Mouse (Mus musculus) heart, embryonic 12.5 days (tissue): ENCODE results near the gene Gstt2. TPM values are rescaled to one million over a fixed set of nuclear protein-coding genes. Genes with fewer than 3 reads are reported as not detected.

Experiments used
- ATAC-seq: fragments of 200-750 bp; cut with Nextera tagmentation; 2 replicates; pipeline ENCODE4 v1.8.0; 2017; ENCODE audit warnings: moderate TSS enrichment, moderate library complexity; ENCODE audit not compliant: insufficient number of reproducible peaks, low FRiP score
- H3K27ac ChIP-seq: fragments of 300-500 bp; sonication (generic); 2 replicates; pipeline ENCODE4 v1.5.1; 2016; ENCODE audit warnings: mild to moderate bottlenecking, moderate library complexity; ENCODE audit not compliant: poor library complexity, severe bottlenecking
- H3K27me3 ChIP-seq: fragments of 300-500 bp; sonication (generic); replicated peaks from 2 replicates; pipeline ENCODE4 v1.6.1; 2016; ENCODE audit warnings: mild to moderate bottlenecking, moderate library complexity
- H3K36me3 ChIP-seq: fragments of 300-500 bp; sonication (generic); 2 replicates; pipeline ENCODE4 v1.6.1; 2016; ENCODE audit warnings: mild to moderate bottlenecking, moderate library complexity
- H3K4me1 ChIP-seq: fragments of 300-500 bp; sonication (generic); replicated peaks from 2 replicates; pipeline ENCODE4 v1.6.1; 2016; ENCODE audit warnings: mild to moderate bottlenecking
- H3K4me2 ChIP-seq: fragments of 300-500 bp; sonication (generic); 2 replicates; pipeline ENCODE4 v1.6.1; 2016; ENCODE audit warnings: mild to moderate bottlenecking, moderate library complexity
- H3K4me3 ChIP-seq: fragments of 300-500 bp; sonication (generic); 2 replicates; pipeline ENCODE4 v1.5.1; 2016; ENCODE audit warnings: mild to moderate bottlenecking
- H3K9ac ChIP-seq: fragments of 300-500 bp; sonication (generic); 2 replicates; pipeline ENCODE4 v1.6.1; 2016; ENCODE audit warnings: mild to moderate bottlenecking, moderate library complexity
- H3K9me3 ChIP-seq: fragments of 300-500 bp; sonication (generic); replicated peaks from 2 replicates; pipeline ENCODE4 v1.6.1; 2016; ENCODE audit warnings: mild to moderate bottlenecking, moderate library complexity
- WGBS: fragments of 180-500 bp; shearing (Covaris S2); methylation state at CpG from one replicate; pipeline ENCODE4 v1.1.7; 2016; 5-methylcytosine and 5-hydroxymethylcytosine counted together
- polyA plus RNA-seq: library from polyadenylated mRNA; unstranded; fragments of >200 nt; fragmentation: Nextera tagmentation; extraction: Ambion mirVana; gene quantifications from 2 replicates; pipeline ENCODE4 v1.2.1, GENCODE M21; 2016

The Gstt2 gene
- polyA plus RNA-seq, 1 experiment from 2014 or later = 7.2 TPM

GRCm38 (mm10) chr10:75789081-75789735, 48.0 kb downstream of the Gstt2 start:
- WGBS = 66% methylated on average over 6 of the region's 6 CpGs
- H3K4me3 ChIP-seq = no peak overlapping the region
- no peak overlapping the region for H3K27ac ChIP-seq
- ATAC-seq = no peak
- H3K27me3 ChIP-seq = no peaks in the 10 kb centered on the region
- H3K9ac ChIP-seq = no peak overlapping the region
- no peak overlapping the region for H3K4me2 ChIP-seq
- H3K36me3 ChIP-seq = no peaks in the 10 kb centered on the region
- H3K9me3 ChIP-seq = no peaks in the 10 kb centered on the region
- no peaks in the 10 kb centered on the region for H3K4me1 ChIP-seq

- ATAC-seq = no peak
- no peaks in the 10 kb centered on the region for H3K9me3 ChIP-seq
- H3K36me3 ChIP-seq = no peaks in the 10 kb centered on the region
- H3K4me1 ChIP-seq = no peaks in the 10 kb centered on the region
- H3K4me2 ChIP-seq = no peak overlapping the region
- no peak overlapping the region for H3K27ac ChIP-seq
- no peak overlapping the region for H3K9ac ChIP-seq
- 88% methylated on average over 8 of the region's 8 CpGs for WGBS
- no peak overlapping the region for H3K4me3 ChIP-seq
- H3K27me3 ChIP-seq = no peaks in the 10 kb centered on the region; the same call in 1 of the 2 replicates
These were observed 48.9 kb downstream of the Gstt2 start for GRCm38 (mm10) chr10:75788277-75788676.

- H3K9me3 ChIP-seq = no peaks in the 10 kb centered on the region
These were observed 51.8 kb downstream of the Gstt2 start for GRCm38 (mm10) chr10:75785442-75785841.

More at GRCm38 (mm10) chr10:75785442-75785841, 51.8 kb downstream of the Gstt2 start:
- H3K27me3 ChIP-seq = peaks cover 5% of the 10 kb centered on the region; the same call in 1 of the 2 replicates
- H3K4me2 ChIP-seq = no peak overlapping the region
- H3K4me3 ChIP-seq = no peak overlapping the region
- peaks cover 4% of the 10 kb centered on the region for H3K4me1 ChIP-seq
- H3K9ac ChIP-seq = no peak overlapping the region
- no peak for ATAC-seq
- WGBS = 69% methylated on average over 1 of the region's 1 CpGs
- H3K27ac ChIP-seq = no peak overlapping the region
- no peaks in the 10 kb centered on the region for H3K36me3 ChIP-seq

Other genes starting within 250 kb of the Gstt2 start
- gene Ggt5, start 248.1 kb downstream of the Gstt2 start, polyA plus RNA-seq = 6.1 and 7.7 TPM in 2 replicates
- 4.5 and 5.1 TPM in 2 replicates for gene Susd2, start 193.4 kb downstream of the Gstt2 start, polyA plus RNA-seq
- gene Cabin1, start 73.1 kb downstream of the Gstt2 start, polyA plus RNA-seq = 26.0 and 26.7 TPM in 2 replicates
- 31.0 and 35.3 TPM in 2 replicates for gene Ddt, start 64.0 kb downstream of the Gstt2 start, polyA plus RNA-seq
- not detected in 2 replicates for gene Gm20441, start 56.5 kb downstream of the Gstt2 start, polyA plus RNA-seq
- gene Gstt3, start 56.0 kb downstream of the Gstt2 start, polyA plus RNA-seq = 2.7 and 3.2 TPM in 2 replicates
- 3.9 and 4.2 TPM in 2 replicates for gene Gstt1, start 38.8 kb downstream of the Gstt2 start, polyA plus RNA-seq
- not detected in 2 replicates for gene Gstt4, start 14.9 kb downstream of the Gstt2 start, polyA plus RNA-seq
- 2,266 and 2,393 TPM in 2 replicates for gene Mif, start 22.8 kb upstream of the Gstt2 start, polyA plus RNA-seq
- gene Derl3, start 56.0 kb upstream of the Gstt2 start, polyA plus RNA-seq = 2.1 and 2.2 TPM in 2 replicates
- 125 and 126 TPM in 2 replicates for gene Smarcb1, start 84.2 kb upstream of the Gstt2 start, polyA plus RNA-seq
- gene Chchd10, start 95.7 kb upstream of the Gstt2 start, polyA plus RNA-seq = 408 and 409 TPM in 2 replicates
- 25.4 and 27.1 TPM in 2 replicates for gene Mmp11, start 99.1 kb upstream of the Gstt2 start, polyA plus RNA-seq
- 0.80 and 1.1 TPM in 2 replicates for gene Gm867, start 103.2 kb upstream of the Gstt2 start, polyA plus RNA-seq
- 0.24 TPM in 1 of 2 replicates, not detected in the other for gene Vpreb3, start 105.6 kb upstream of the Gstt2 start, polyA plus RNA-seq
- gene Gm5134, start 117.1 kb upstream of the Gstt2 start, polyA plus RNA-seq = 0.06 TPM in 1 of 2 replicates, not detected in the other
- 19.2 and 19.7 TPM in 2 replicates for gene Zfp280b, start 195.2 kb upstream of the Gstt2 start, polyA plus RNA-seq